Comparison of ENCODE assay signal across 12 mouse cellular contexts in the genomic region with DNA sequence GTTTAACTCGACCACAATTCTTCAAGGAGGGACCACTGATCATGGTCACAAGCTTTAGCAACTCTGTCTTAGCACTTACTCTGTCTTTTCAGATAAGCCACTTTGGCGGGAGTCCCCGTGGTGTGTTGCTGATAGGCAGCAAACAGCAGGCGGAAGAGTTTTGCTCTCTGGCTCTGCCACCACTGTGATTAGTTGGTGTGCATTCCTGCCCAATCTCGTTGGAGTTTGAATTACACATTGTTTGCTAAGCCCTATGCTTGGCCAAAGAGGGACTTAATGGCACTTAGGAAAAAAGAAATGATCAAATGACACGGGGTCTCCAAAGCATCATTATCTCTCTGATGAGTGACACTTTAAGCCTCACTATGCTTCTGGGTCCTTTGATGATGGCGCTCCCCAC.
DNase-seq lines count a peak whose midpoint lies in the region; ATAC-seq and TF ChIP-seq lines count a peak whose summit lies in the region.
"Had no signal": no experiment of that assay in that cellular context is flagged by ENCODE, and none has a peak within 500 bp of the region (broad histone marks: within the 10 kb centered on the region; RNA-seq: fewer than 3 reads in every experiment).

No protein-coding gene starts in this region.

- peak overlapping the region; percentile 70 for H3K27ac ChIP-seq in heart, adult 2 months
- H3K27ac ChIP-seq in MEL (ENCODE audit: control insufficient read depth, low read depth, low read length), result no peak overlapping the region
- H3K27ac ChIP-seq in embryonic facial prominence, embryonic 14.5 days (replicated peaks; ENCODE audit: low read depth, low read length), result no peak overlapping the region
- no peak overlapping the region for H3K27ac ChIP-seq in hindbrain, embryonic 10.5 days
- H3K27ac ChIP-seq: embryonic facial prominence, embryonic 12.5 days; forebrain, embryonic 12.5 days; hindbrain, embryonic 13.5 days; liver, embryonic 14.5 days had no signal

- H3K4me2 ChIP-seq in embryonic facial prominence, embryonic 14.5 days (ENCODE audit: low read depth, low read length), result no peak overlapping the region
- H3K4me2 ChIP-seq: embryonic facial prominence, embryonic 12.5 days; forebrain, embryonic 12.5 days; hindbrain, embryonic 13.5 days had no signal

- H3K36me3 ChIP-seq in heart, adult 2 months (ENCODE audit: control insufficient read depth, insufficient read depth, low read length), result no peaks in the 10 kb centered on the region
- no peaks in the 10 kb centered on the region for H3K36me3 ChIP-seq in MEL (ENCODE audit: control insufficient read depth in 1 of 2, insufficient read depth in 2 of 2, low read length in 2 of 2)
- no peaks in the 10 kb centered on the region for H3K36me3 ChIP-seq in embryonic facial prominence, embryonic 14.5 days (ENCODE audit: control insufficient read depth, insufficient read depth, low read length)
- H3K36me3 ChIP-seq in hindbrain, embryonic 10.5 days, result no peaks in the 10 kb centered on the region
- H3K36me3 ChIP-seq: embryonic facial prominence, embryonic 12.5 days; forebrain, embryonic 12.5 days; hindbrain, embryonic 13.5 days had no signal

- H3K4me3 ChIP-seq in heart, adult 2 months, result no peak overlapping the region
- H3K4me3 ChIP-seq in MEL (ENCODE audit: control insufficient read depth in 1 of 2, insufficient read depth in 1 of 2, low read depth in 2 of 2, low read length in 2 of 2), result no peak overlapping the region
- H3K4me3 ChIP-seq in embryonic facial prominence, embryonic 14.5 days (ENCODE audit: low read depth, low read length), result no peak overlapping the region
- no peak overlapping the region for H3K4me3 ChIP-seq in hindbrain, embryonic 10.5 days
- H3K4me3 ChIP-seq: embryonic facial prominence, embryonic 12.5 days; forebrain, embryonic 12.5 days; hindbrain, embryonic 13.5 days had no signal

- H3K9me3 ChIP-seq in MEL (replicated peaks; ENCODE audit: insufficient read depth, low read length), result no peaks in the 10 kb centered on the region
- no peaks in the 10 kb centered on the region for H3K9me3 ChIP-seq in embryonic facial prominence, embryonic 14.5 days (ENCODE audit: control insufficient read depth, low read length)
- no peaks in the 10 kb centered on the region for H3K9me3 ChIP-seq in hindbrain, embryonic 10.5 days
- H3K9me3 ChIP-seq: embryonic facial prominence, embryonic 12.5 days; hindbrain, embryonic 13.5 days had no signal

- intact Hi-C loops in heart, adult 2 months (cut with DNase I), result no loop called here

- H3K4me1 ChIP-seq in heart, adult 2 months (ENCODE audit: control insufficient read depth, insufficient read depth, low read length), result peaks cover 2% of the 10 kb centered on the region
- H3K4me1 ChIP-seq in MEL (ENCODE audit: control insufficient read depth in 1 of 2, insufficient read depth in 2 of 2, low read length in 2 of 2), result no peaks in the 10 kb centered on the region
- H3K4me1 ChIP-seq in embryonic facial prominence, embryonic 14.5 days (ENCODE audit: control insufficient read depth, insufficient read depth, low read length), result no peaks in the 10 kb centered on the region
- 0 out of 2 replicates have a peak, but pooled peaks cover 6% of the 10 kb centered on the region for H3K4me1 ChIP-seq in hindbrain, embryonic 10.5 days (replicated peaks)
- H3K4me1 ChIP-seq: embryonic facial prominence, embryonic 12.5 days; hindbrain, embryonic 13.5 days had no signal

- TF ChIP-seq RAD21 in MEL (IDR thresholded peaks at IDR 0.05; ENCODE audit: low read depth, low read length), result no peak

- WGBS in heart, adult 2 months, result 16% methylated on average over 7 of the region's 7 CpGs
- 41% methylated on average over 7 of the region's 7 CpGs for WGBS in embryonic facial prominence, embryonic 14.5 days
- WGBS in hindbrain, embryonic 10.5 days, result 42% methylated on average over 7 of the region's 7 CpGs

- no peaks in the 10 kb centered on the region for H3K79me2 ChIP-seq in heart, adult 2 months (replicated peaks; ENCODE audit: control insufficient read depth, insufficient read depth, low read length)
- H3K79me2 ChIP-seq in MEL (ENCODE audit: control insufficient read depth, insufficient read depth, low read length, poor library complexity), result no peaks in the 10 kb centered on the region

- TF ChIP-seq POLR2A in heart, adult 2 months (IDR thresholded peaks at IDR 0.05; ENCODE audit: insufficient read depth, low read depth, low read length), result no peak
- TF ChIP-seq POLR2A in MEL (IDR thresholded peaks at IDR 0.05; ENCODE audit: control insufficient read depth in 1 of 2, insufficient read depth in 1 of 2, low read depth in 1 of 2, low read length in 2 of 2, poor library complexity in 1 of 2), result no peak

- TF ChIP-seq EP300 in heart, adult 2 months (IDR thresholded peaks at IDR 0.05; ENCODE audit: insufficient read depth, low read depth, low read length), result no peak
- TF ChIP-seq EP300 in MEL (IDR thresholded peaks at IDR 0.05; ENCODE audit: low read depth in 1 of 2, low read length in 2 of 2), result no peak

- peak in 1 of 2 experiments; percentile 35 for DNase-seq in heart, adult 2 months
- DNase-seq in heart, adult 8-10 months (ENCODE audit: low spot score), result no peak
- DNase-seq in MEL (ENCODE audit: low read depth, low spot score), result peak; percentile 1
- peak; percentile 31 for DNase-seq in embryonic facial prominence, embryonic 14.5 days (ENCODE audit: low spot score)
- DNase-seq in heart, postnatal 4 days, result peak; percentile 40
- DNase-seq in layer of hippocampus, postnatal 14 days (ENCODE audit: low spot score in 2 of 2), result no peak
- no peak for DNase-seq in urinary bladder, adult 2 months (ENCODE audit: low spot score)
- no peak for DNase-seq in hindbrain, embryonic 10.5 days (ENCODE audit: low spot score)

- H3K9ac ChIP-seq in heart, adult 2 months (ENCODE audit: low read depth, low read length), result no peak overlapping the region
- H3K9ac ChIP-seq in MEL (ENCODE audit: control insufficient read depth, low read depth, low read length, poor library complexity, severe bottlenecking), result no peak overlapping the region
- H3K9ac ChIP-seq in embryonic facial prominence, embryonic 14.5 days (ENCODE audit: low read depth, low read length), result no peak overlapping the region
- H3K9ac ChIP-seq: embryonic facial prominence, embryonic 12.5 days; forebrain, embryonic 12.5 days; hindbrain, embryonic 13.5 days; liver, embryonic 14.5 days had no signal

- ATAC-seq in embryonic facial prominence, embryonic 14.5 days (ENCODE audit: low read depth), result peak; percentile 41; the same call in 1 of the 2 replicates

- H3K27me3 ChIP-seq in heart, adult 2 months (ENCODE audit: control insufficient read depth, insufficient read depth, low read length), result no peaks in the 10 kb centered on the region
- no peaks in the 10 kb centered on the region for H3K27me3 ChIP-seq in MEL (ENCODE audit: control insufficient read depth in 1 of 2, insufficient read depth in 2 of 2, low read length in 2 of 2)
- no peaks in the 10 kb centered on the region for H3K27me3 ChIP-seq in embryonic facial prominence, embryonic 14.5 days (replicated peaks; ENCODE audit: control insufficient read depth, insufficient read depth, low read length)
- no peaks in the 10 kb centered on the region for H3K27me3 ChIP-seq in hindbrain, embryonic 10.5 days (ENCODE audit: insufficient read depth, poor library complexity, severe bottlenecking)
- H3K27me3 ChIP-seq: embryonic facial prominence, embryonic 12.5 days; hindbrain, embryonic 13.5 days had no signal

- no peak for TF ChIP-seq CTCF in heart, adult 2 months (IDR thresholded peaks at IDR 0.05)
- no peak for TF ChIP-seq CTCF in MEL (IDR thresholded peaks at IDR 0.05 in 2 of 3, conservative IDR thresholded peaks at IDR 0.05 in 1 of 3; ENCODE audit: control insufficient read depth in 1 of 3, insufficient read depth in 1 of 3, low read depth in 2 of 3, low read length in 3 of 3, poor library complexity in 1 of 3, severe bottlenecking in 1 of 3)

TF ChIP-seq in MEL, 35 proteins besides CTCF, POLR2A, EP300 and RAD21:
- TF ChIP-seq MYB (IDR thresholded peaks at IDR 0.05; ENCODE audit: low read depth, low read length) (no peak), SMC3 (IDR thresholded peaks at IDR 0.05; ENCODE audit: low read depth, low read length) (no peak), MAFK (IDR thresholded peaks at IDR 0.05; ENCODE audit: borderline replicate concordance, low read depth, low read length) (no peak), ZC3H11A (IDR thresholded peaks at IDR 0.05; ENCODE audit: low read depth, low read length) (no peak), POLR2AphosphoS5 (IDR thresholded peaks at IDR 0.05; ENCODE audit: borderline replicate concordance, low read depth, low read length) (no peak), GATA1 (IDR thresholded peaks at IDR 0.05; ENCODE audit: low read depth, low read length) (no peak), TBP (IDR thresholded peaks at IDR 0.05; ENCODE audit: low read depth, low read length) (no peak), MAZ (IDR thresholded peaks at IDR 0.05; ENCODE audit: low read depth, low read length) (no peak), POLR2AphosphoS2 (IDR thresholded peaks at IDR 0.05; ENCODE audit: low read length) (no peak), GABPA (IDR thresholded peaks at IDR 0.05; ENCODE audit: low read depth, low read length) (no peak), ETS1 (IDR thresholded peaks at IDR 0.05; ENCODE audit: low read depth, low read length) (no peak), USF2 (IDR thresholded peaks at IDR 0.05; ENCODE audit: borderline replicate concordance in 1 of 2, insufficient read depth in 1 of 2, low read depth in 1 of 2, low read length in 2 of 2) (no peak), NRF1 (IDR thresholded peaks at IDR 0.05; ENCODE audit: insufficient read depth, low read depth, low read length, poor library complexity, severe bottlenecking) (no peak), TAL1 (IDR thresholded peaks at IDR 0.05; ENCODE audit: low read length) (no peak), CHD2 (IDR thresholded peaks at IDR 0.05; ENCODE audit: low read length) (no peak), ZNF384 (IDR thresholded peaks at IDR 0.05; ENCODE audit: low read depth, low read length) (no peak)

Comparison
In these comparisons a context has a peak if more than half of its experiments do, and no peak if none do; other contexts are left out.
1. DNase-seq: peak in MEL (single experiment), embryonic facial prominence, embryonic 14.5 days (single experiment) and heart, postnatal 4 days (single experiment); none in heart, adult 8-10 months (single experiment), layer of hippocampus, postnatal 14 days (0 of 2), urinary bladder, adult 2 months (single experiment) and hindbrain, embryonic 10.5 days (single experiment).